Mouse (Mus musculus) Patski (cell line): ENCODE results near the gene Gm3336. TPM values are rescaled to one million over a fixed set of nuclear protein-coding genes. Genes with fewer than 3 reads are reported as not detected.

Experiments used
- ATAC-seq: fragments of 100-300 bp; one replicate; pipeline ENCODE4 v1.8.0; 2021
- CTCF ChIA-PET: fragments of 350-600 bp; sonication (Branson Sonifier 250); formaldehyde crosslinking; loops from one replicate; lab custom pipeline; 2022; ENCODE audit warnings: inconsistent platforms; lab: Charles Lee
- POLR2A ChIA-PET: fragments of 350-600 bp; sonication (Branson Sonifier 250); formaldehyde crosslinking; loops from one replicate; lab custom pipeline; 2022; ENCODE audit warnings: antibody characterized with exemption, inconsistent platforms; lab: Charles Lee
- DNase-seq: peaks from one replicate; pipeline ENCODE4 v3.0.0-alpha.2; 2011; ENCODE audit warnings: low read depth, low spot score
- H3K27me3 ChIP-seq: fragments of 371-371 bp; one replicate; pipeline ENCODE4 v1.5.1; 2021
- CTCF ChIP-seq: fragments of 100-300 bp; IDR thresholded peaks from one replicate; pipeline ENCODE4 v1.5.1; 2021
- in situ Hi-C: fragments of 300-500 bp; cut with MboI; formaldehyde crosslinking; loops from 3 replicates; pipeline ENCODE4 v1.11.1; 2018; ENCODE audit warnings: low pct_unique_long_range_greater_than_20kb, mixed read lengths
- polyA plus RNA-seq: library from polyadenylated mRNA; unstranded; gene quantifications from one replicate; pipeline ENCODE4 v1.2.3, GENCODE M21; 2021

The Gm3336 gene
- 1.1 TPM for polyA plus RNA-seq

GRCm38 (mm10) chr8:70718297-70718696 is at the start of gene Gm3336:
Gm3336 (plus strand) TSS chr8:70718543.
- in situ Hi-C loops, result loop anchor here (5.0 kb wide), 1 partner anchor 34 kb away; the partner anchor contains the start of gene Rab3a
- no peak for TF ChIP-seq CTCF
- ATAC-seq, result peak; percentile 34
- H3K27me3 ChIP-seq, result no peaks in the 10 kb centered on the region
- POLR2A ChIA-PET, result no interaction called here
- no peak for DNase-seq
- CTCF ChIA-PET, result interaction anchor here (0.6 to 1.6 kb wide), 12 partner anchors 9 to 200 kb away, joined by 3 to 8 read pairs (median 4); partner anchors contain the start of genes Mpv17l2 and Rab3a

DNA sequence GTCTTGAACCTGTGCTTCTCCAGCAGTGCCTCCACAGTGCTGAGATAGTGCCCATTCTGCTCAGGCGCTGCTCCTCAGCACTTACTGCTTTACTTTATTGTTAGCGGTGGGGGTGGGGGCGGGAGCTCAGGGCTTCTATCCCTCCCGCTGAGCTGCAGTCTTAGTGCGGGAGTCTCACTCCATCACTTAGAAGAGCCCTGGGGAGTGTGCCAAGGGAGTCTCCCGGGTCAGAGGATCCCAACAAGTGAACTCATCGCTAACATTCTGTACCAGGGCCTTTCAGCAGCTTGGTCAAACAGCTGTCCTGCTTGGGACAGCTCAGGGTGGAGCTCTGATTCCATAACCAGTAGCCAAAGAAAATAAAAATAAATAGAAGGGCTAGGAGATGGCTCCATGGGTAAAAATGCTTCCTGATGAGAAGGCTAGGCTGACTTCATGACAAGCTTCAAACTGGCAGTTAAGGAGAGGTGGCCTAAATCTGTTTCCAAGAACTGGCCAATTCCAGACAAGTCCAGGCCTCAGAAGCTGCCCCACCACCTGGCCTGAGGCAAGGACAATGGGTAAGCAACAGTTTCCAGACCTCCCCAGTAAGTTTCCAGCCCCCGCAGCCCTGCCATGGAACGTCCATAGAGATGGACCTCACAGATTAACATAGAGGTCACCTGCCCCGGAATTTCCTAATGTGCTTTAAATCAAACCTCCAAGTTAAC is 46.6 kb upstream of the Gm3336 start:
- no peak for TF ChIP-seq CTCF
- CTCF ChIA-PET, result interaction anchor here (0.8 to 4.0 kb wide), 8 partner anchors 9 to 48 kb away, joined by 3 to 45 read pairs (median 4); partner anchors contain the start of genes Gm3336 and Jund
- DNase-seq, result no peak
- no peak for ATAC-seq
- POLR2A ChIA-PET, result interaction anchor here (3.8 to 4.5 kb wide), 2 partner anchors 27 to 30 kb away, joined by 26 to 31 read pairs; partner anchors contain the start of genes Iqcn and Jund
- H3K27me3 ChIP-seq, result no peaks in the 10 kb centered on the region
- in situ Hi-C loops, result loop anchor here (5.0 kb wide), 1 partner anchor 41 kb away; no protein-coding TSS in a partner anchor

DNA sequence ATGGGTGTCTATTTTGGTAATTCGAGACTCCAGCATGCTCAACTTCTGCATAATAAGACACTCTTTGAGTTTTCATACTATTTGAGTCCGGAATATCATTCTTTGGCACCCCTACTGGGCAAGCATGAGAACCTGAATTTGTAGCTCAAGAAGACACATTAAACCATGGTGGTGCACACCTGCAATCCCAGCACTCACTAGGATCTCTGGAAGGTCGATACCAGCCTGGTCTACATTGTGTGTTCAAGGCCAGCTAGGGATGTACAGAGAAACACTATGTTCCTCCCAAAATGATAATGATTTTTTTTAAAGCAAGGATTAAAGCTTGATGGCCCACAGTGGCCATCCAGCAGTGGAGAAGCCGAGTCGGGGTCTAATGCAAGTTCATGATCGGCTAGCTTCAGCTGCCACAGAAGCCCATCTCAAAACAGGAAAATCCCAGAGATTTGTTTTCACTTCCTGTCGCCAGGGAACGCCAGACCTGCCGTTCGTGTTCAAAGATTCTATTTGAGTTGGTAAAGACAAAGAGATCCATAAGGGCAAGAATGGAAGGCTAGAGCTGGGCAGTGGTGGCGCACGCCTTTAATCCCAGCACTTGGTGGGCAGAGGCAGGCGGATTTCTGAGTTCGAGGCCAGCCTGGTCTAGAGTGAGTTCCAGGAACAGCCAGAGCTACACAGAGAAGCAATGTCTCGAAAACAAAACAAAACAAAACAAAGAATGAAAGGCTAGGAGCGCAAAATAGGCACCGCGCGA is 45.8 kb upstream of the Gm3336 start:
- no peak for DNase-seq
- TF ChIP-seq CTCF, result no peak
- H3K27me3 ChIP-seq, result no peaks in the 10 kb centered on the region
- no peak for ATAC-seq
- in situ Hi-C loops, result loop anchor here (5.0 kb wide), 1 partner anchor 40 kb away; no protein-coding TSS in a partner anchor
- CTCF ChIA-PET, result interaction anchor here (0.6 to 4.0 kb wide), 12 partner anchors 11 to 864 kb away, joined by 3 to 45 read pairs (median 4); partner anchors contain the start of genes Gm3336 and Jund
- POLR2A ChIA-PET, result interaction anchor here (3.8 to 4.5 kb wide), 2 partner anchors 26 to 30 kb away, joined by 26 to 31 read pairs; partner anchors contain the start of genes Iqcn and Jund

DNA sequence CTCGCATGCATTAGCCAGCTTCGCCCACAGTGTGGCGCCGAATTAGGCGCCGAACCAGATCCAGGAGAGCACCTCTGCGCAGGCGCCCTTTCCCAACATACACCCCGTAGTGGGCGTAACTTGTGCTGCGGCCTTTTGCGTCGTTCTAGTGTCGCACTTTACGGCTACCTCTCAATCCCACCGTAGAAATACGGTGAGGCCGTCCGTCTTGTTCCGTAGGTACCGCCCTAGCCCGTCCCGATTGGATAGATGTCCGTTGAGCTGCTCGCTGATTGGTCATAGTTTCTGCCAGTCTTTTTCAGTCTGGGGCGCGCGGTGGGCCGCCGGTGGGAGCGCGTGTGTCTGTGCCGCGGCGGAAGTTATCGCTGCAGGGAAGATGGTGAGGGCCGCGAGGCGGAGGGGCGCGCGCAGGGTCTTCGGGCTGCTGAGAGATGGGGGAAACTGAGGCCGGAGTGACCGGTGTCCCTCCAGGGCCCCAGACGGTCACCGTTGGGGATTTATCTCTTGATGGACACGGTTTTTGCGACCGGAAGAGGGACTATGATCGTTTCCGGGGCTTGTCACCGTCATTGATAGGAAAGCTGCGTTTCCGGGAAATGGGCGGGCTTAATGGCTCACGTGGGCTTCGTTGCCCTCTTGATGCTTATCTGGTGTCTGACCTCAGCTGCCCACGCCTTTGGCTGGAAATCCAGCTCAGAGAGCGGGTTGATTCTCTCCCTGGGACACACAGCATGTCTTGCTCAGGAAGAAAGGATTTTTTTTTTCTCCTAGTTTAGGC is 45.1 kb upstream of the Gm3336 start, which contains the start of gene Lsm4:
TSS of gene Lsm4 (plus strand) at position 170 of the 778 bp plus-strand sequence.
- no peak for TF ChIP-seq CTCF
- ATAC-seq (peak; percentile 92), DNase-seq (peak; percentile 98)
- CTCF ChIA-PET, result interaction anchor here (0.6 to 4.0 kb wide), 13 partner anchors 10 to 863 kb away, joined by 3 to 45 read pairs (median 4); partner anchors contain the start of gene Jund
- POLR2A ChIA-PET, result interaction anchor here (3.8 to 4.5 kb wide), 2 partner anchors 26 to 29 kb away, joined by 26 to 31 read pairs; partner anchors contain the start of genes Iqcn and Jund
- in situ Hi-C loops, result loop anchor here (5.0 kb wide), 1 partner anchor 39 kb away; no protein-coding TSS in a partner anchor
- no peaks in the 10 kb centered on the region for H3K27me3 ChIP-seq

GRCm38 (mm10) chr8:70674109-70674508 is 44.2 kb upstream of the Gm3336 start:
- no peak for TF ChIP-seq CTCF
- H3K27me3 ChIP-seq, result no peaks in the 10 kb centered on the region
- ChIA-PET CTCF (interaction anchor here (1.1 to 2.9 kb wide), 3 partner anchors 9 to 31 kb away, joined by 4 to 18 read pairs (median 4); no protein-coding TSS in a partner anchor), POLR2A (interaction anchor here (3.8 to 4.5 kb wide), 2 partner anchors 25 to 28 kb away, joined by 26 to 31 read pairs; partner anchors contain the start of genes Iqcn and Jund)
- in situ Hi-C loops, result loop anchor here (5.0 kb wide), 1 partner anchor 38 kb away; no protein-coding TSS in a partner anchor
- DNase-seq (no peak), ATAC-seq (no peak)

- POLR2A ChIA-PET, result interaction anchor here (3.8 to 4.5 kb wide), 2 partner anchors 24 to 27 kb away, joined by 26 to 31 read pairs; partner anchors contain the start of genes Iqcn and Jund
- no peaks in the 10 kb centered on the region for H3K27me3 ChIP-seq
- no peak for TF ChIP-seq CTCF
- in situ Hi-C loops, result loop anchor here (5.0 kb wide), 1 partner anchor 38 kb away; no protein-coding TSS in a partner anchor
- CTCF ChIA-PET, result interaction anchor here (1.5 kb wide), 1 partner anchor 23 kb away, joined by 4 read pairs; no protein-coding TSS in a partner anchor
- DNase-seq, result no peak
- no peak for ATAC-seq
Measured at GRCm38 (mm10) chr8:70674716-70675115, 43.6 kb upstream of the Gm3336 start.

DNA sequence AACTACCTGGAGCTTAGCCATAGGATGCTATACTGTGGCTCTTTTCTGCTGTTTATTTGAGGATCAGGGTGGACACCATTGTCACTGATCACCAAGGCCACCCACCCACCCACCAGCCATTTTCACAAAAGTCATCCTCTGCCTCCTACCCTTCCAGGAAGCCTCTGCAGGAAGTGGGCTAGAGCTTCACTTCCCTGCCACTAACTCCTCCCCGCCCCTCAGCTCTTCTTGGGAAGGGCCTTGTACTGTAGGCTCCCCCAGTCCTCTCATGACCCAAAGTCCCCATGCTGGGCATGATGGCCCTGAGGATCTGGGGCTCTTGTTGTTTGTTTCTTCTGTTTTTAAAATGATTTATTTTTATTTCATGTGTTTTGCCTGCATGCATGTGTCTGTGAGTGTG is 43.0 kb upstream of the Gm3336 start:
- POLR2A ChIA-PET, result interaction anchor here (1.3 to 4.5 kb wide), 2 partner anchors 25 to 27 kb away, joined by 4 to 31 read pairs; partner anchors contain the start of gene Iqcn
- TF ChIP-seq CTCF, result no peak

DNA sequence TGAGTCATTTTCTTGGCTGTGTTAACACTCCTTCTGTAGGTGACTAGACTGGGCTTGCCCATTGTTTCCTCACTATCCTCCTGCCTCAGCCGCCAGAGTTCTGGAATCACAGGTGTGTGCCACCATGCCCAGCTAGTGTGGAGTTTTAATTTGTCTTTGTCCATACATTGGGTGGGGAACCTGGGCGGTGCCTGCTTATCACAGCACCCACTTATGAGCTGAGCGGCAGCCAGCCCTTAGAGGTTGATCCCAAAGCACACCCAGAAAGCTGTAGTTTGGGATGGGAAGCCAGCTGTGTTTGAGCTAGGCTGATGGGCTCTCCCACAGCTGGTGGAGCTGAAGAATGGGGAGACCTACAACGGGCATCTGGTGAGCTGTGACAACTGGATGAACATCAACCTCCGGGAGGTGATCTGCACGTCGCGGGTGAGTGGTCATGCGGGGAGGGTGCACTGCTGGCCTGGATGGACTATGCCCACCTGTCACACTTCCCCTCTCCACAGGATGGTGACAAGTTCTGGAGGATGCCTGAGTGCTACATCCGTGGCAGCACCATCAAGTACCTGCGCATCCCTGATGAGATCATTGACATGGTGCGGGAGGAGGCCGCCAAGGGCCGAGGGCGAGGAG is 40.8 kb upstream of the Gm3336 start:
- ATAC-seq (no peak), DNase-seq (no peak)
- in situ Hi-C loops, result no loop called here
- ChIA-PET POLR2A (interaction anchor here (3.4 kb wide), 1 partner anchor 21 kb away, joined by 27 read pairs; the partner anchor contains the start of gene Jund), CTCF (interaction anchor here (1.9 kb wide), 1 partner anchor 24 kb away, joined by 4 read pairs; no protein-coding TSS in a partner anchor)
- TF ChIP-seq CTCF, result no peak
- no peaks in the 10 kb centered on the region for H3K27me3 ChIP-seq

More for the DNA sequence above, 43.0 kb upstream of the Gm3336 start:
- ATAC-seq (no peak), DNase-seq (no peak)
- H3K27me3 ChIP-seq, result no peaks in the 10 kb centered on the region
- in situ Hi-C loops, result no loop called here
- CTCF ChIA-PET, result no interaction called here
